Mouse (Mus musculus) intestine, embryonic 16.5 days (tissue): ENCODE results near the gene Pgpep1l. TPM values are rescaled to one million over a fixed set of nuclear protein-coding genes. Genes with fewer than 3 reads are reported as not detected.

ENCODE experiments used
- ATAC-seq: fragments of 200-750 bp; cut with Nextera tagmentation; 2 replicates; pipeline ENCODE4 v1.8.0; 2017; ENCODE audit warnings: moderate TSS enrichment, moderate library complexity
- H3K27ac ChIP-seq: fragments of 300-500 bp; sonication (generic); 2 replicates; pipeline ENCODE4 v1.5.1; 2014; ENCODE audit warnings: mild to moderate bottlenecking, low read length
- H3K27me3 ChIP-seq: fragments of 300-500 bp; sonication (generic); replicated peaks from 2 replicates; pipeline ENCODE4 v1.6.1; 2014; ENCODE audit warnings: low read length, control low read depth, mixed read lengths; ENCODE audit not compliant: control insufficient read depth, insufficient read depth
- H3K36me3 ChIP-seq: fragments of 300-500 bp; sonication (generic); 2 replicates; pipeline ENCODE4 v1.6.1; 2014; ENCODE audit warnings: low read length, control low read depth; ENCODE audit not compliant: control insufficient read depth, insufficient read depth
- H3K4me1 ChIP-seq: fragments of 300-500 bp; sonication (generic); 2 replicates; pipeline ENCODE4 v1.6.1; 2014; ENCODE audit warnings: low read length, control low read depth, mixed read lengths; ENCODE audit not compliant: control insufficient read depth, insufficient read depth
- H3K4me2 ChIP-seq: fragments of 300-500 bp; sonication (generic); 2 replicates; pipeline ENCODE4 v1.6.1; 2014; ENCODE audit warnings: low read depth, low read length, control low read depth
- H3K4me3 ChIP-seq: fragments of 300-500 bp; sonication (generic); 2 replicates; pipeline ENCODE4 v1.5.1; 2014; ENCODE audit warnings: mild to moderate bottlenecking, low read length
- H3K9ac ChIP-seq: fragments of 300-500 bp; sonication (generic); 2 replicates; pipeline ENCODE4 v1.6.1; 2014; ENCODE audit warnings: low read depth, low read length
- H3K9me3 ChIP-seq: fragments of 300-500 bp; sonication (generic); 2 replicates; pipeline ENCODE4 v1.6.1; 2016; ENCODE audit warnings: low read length, control low read depth; ENCODE audit not compliant: control insufficient read depth
- WGBS: fragments of 180-500 bp; shearing (Covaris S2); extraction: QIAGEN DNeasy Blood & Tissue Kit; methylation state at CpG from one replicate; pipeline ENCODE4 v1.1.7; 2014; 5-methylcytosine and 5-hydroxymethylcytosine counted together
- polyA plus RNA-seq: library from polyadenylated mRNA; unstranded; fragments of >200 nt; fragmentation: Nextera tagmentation; extraction: Ambion mirVana; gene quantifications from 2 replicates; pipeline ENCODE4 v1.2.1, GENCODE M21; 2015

Pgpep1l gene
- polyA plus RNA-seq, 1 experiment from 2014 or later, result not detected

DNA sequence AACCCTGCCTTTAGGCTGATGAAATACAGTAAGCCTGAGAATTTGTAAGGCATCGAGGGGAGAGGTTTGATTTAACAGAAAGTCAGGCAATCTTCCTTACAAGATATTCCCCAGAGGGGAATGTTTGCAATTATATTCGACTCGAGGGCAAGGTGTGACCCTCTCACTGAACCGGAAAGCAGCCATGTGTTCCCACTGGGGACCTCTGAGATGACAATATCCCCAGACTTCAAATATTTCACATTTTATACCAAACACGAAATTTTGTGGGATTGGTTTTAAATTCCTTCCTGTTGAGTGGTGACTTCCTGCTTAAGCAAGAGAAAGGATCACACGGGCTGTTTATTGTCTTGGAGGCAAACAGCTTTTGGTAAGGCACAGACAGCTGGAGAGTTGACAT lies 2.7 kb upstream of the Pgpep1l start:
- Histone ChIP-seq H3K4me1 (peaks cover 3% of the 10 kb centered on the region), H3K36me3 (no peaks in the 10 kb centered on the region), H3K27me3 (peaks cover 8% of the 10 kb centered on the region; the same call in 1 of the 2 replicates), H3K4me3 (no peak overlapping the region), H3K4me2 (no peak overlapping the region), H3K27ac (no peak overlapping the region), H3K9ac (no peak overlapping the region), H3K9me3 (no peaks in the 10 kb centered on the region)
- ATAC-seq, result no peak
- 24% methylated on average over 6 of the region's 6 CpGs for WGBS

DNA sequence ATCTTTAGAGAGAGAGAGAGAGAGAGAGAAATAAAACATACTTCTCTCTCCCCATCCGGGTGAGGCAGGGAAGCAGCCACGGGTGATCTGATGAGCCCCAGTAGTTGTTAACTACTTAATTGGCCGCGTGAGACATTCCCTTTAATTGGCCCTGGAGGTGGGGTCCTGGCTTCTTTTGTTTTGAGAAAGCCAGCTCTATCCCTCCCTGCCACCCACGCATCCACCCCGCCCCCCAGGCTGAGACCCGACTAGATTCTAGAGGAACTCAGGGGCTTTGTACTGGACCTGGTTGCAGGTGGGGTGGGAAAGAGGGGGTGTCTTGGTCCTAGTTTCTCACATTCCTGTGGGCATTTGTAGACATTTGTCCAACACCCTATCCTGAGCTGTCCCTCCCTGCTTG lies 1.4 kb upstream of the Pgpep1l start:
- H3K9me3 ChIP-seq, result no peaks in the 10 kb centered on the region
- H3K4me3 ChIP-seq, result no peak overlapping the region
- no peak overlapping the region for H3K27ac ChIP-seq
- no peak overlapping the region for H3K4me2 ChIP-seq
- 32% methylated on average over 7 of the region's 7 CpGs for WGBS
- peaks cover 8% of the 10 kb centered on the region; the same call in 1 of the 2 replicates for H3K27me3 ChIP-seq
- H3K9ac ChIP-seq, result no peak overlapping the region
- H3K36me3 ChIP-seq, result no peaks in the 10 kb centered on the region
- peaks cover 3% of the 10 kb centered on the region for H3K4me1 ChIP-seq
- ATAC-seq, result no peak

- Histone ChIP-seq H3K9ac (no peak overlapping the region), H3K4me2 (peak overlapping the region; percentile 59), H3K27ac (no peak overlapping the region), H3K36me3 (no peaks in the 10 kb centered on the region), H3K9me3 (no peaks in the 10 kb centered on the region), H3K4me3 (peak overlapping the region; percentile 34), H3K27me3 (peaks cover 8% of the 10 kb centered on the region; the same call in 1 of the 2 replicates), H3K4me1 (peaks cover 3% of the 10 kb centered on the region)
- peak; percentile 48; the same call in 1 of the 2 replicates for ATAC-seq
- 10% methylated on average over 14 of the region's 14 CpGs for WGBS
These were observed 498 bp upstream of the Pgpep1l start for GRCm38 (mm10) chr7:68264531-68264930.

GRCm38 (mm10) chr7:68263346-68264027 lies 546 bp downstream of the Pgpep1l start:
- Histone ChIP-seq H3K36me3 (no peaks in the 10 kb centered on the region), H3K4me2 (peak overlapping the region; percentile 59), H3K4me3 (peak overlapping the region; percentile 34), H3K27ac (no peak overlapping the region), H3K4me1 (peaks cover 3% of the 10 kb centered on the region), H3K9ac (no peak overlapping the region), H3K9me3 (no peaks in the 10 kb centered on the region), H3K27me3 (peaks cover 8% of the 10 kb centered on the region; the same call in 1 of the 2 replicates)
- ATAC-seq, result no peak
- WGBS, result 63% methylated on average over 8 of the region's 8 CpGs

DNA sequence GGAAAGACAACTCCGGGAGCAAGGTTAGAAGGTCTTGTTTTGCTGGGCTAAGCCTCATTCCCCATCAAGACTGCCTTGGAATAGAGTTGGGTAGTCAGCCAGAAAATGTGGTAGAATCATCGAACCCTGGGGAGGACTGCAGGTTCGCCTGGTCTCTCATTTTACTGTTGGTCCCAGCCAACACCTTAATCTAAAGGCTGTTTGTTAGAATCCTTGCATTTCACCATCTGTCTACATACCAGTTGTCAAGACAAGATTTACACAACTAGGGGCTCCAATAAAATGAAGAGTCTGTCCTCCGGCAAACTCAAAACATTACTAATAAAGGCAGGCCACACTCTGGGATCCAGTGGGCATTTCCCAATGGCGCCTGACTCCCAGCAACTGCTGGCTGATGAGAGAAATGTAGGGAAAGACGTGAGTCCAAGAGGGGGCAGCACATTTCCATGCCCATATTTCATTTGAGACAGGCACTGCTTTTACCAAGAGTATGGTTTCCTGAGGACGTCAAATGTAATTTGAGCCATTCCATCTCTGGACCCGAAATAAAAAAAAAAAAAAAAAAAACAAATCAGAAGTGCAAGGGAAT lies 1.3 kb downstream of the Pgpep1l start:
- ATAC-seq, result no peak
- Histone ChIP-seq H3K27ac (no peak overlapping the region), H3K4me1 (peaks cover 8% of the 10 kb centered on the region), H3K4me2 (no peak overlapping the region), H3K4me3 (no peak overlapping the region), H3K9me3 (no peaks in the 10 kb centered on the region), H3K27me3 (peaks cover 8% of the 10 kb centered on the region; the same call in 1 of the 2 replicates), H3K36me3 (no peaks in the 10 kb centered on the region), H3K9ac (no peak overlapping the region)
- WGBS, result 42% methylated on average over 8 of the region's 8 CpGs

DNA sequence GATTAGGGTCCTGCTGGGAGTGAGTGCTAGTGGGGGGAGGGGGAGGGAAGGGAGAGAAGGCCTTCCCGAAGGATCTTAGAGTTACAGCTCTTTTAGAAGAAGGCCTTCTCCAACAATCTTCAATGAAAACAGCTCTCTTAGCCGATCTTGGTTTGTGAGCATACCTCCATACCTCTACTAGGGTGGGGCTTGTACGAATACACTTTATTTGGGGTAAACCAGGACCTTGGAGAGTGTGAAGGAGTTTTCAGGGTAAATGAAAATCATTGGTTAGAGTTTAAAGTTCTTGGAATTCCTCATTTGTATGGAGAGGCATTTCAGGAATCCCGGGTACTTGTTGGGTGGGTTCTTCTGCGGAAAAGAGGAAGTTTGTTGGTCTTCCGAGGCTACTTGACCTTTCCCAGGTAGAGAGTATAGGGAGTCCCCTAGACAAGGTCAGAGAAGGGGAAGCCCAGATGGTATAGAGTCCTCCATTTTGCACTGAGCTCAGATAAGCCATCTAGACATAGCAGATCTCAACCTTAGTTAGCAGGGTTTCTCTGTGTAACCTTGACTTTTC lies 4.4 kb downstream of the Pgpep1l start:
- H3K4me2 ChIP-seq, result no peak overlapping the region
- 57% methylated on average over 6 of the region's 6 CpGs for WGBS

DNA sequence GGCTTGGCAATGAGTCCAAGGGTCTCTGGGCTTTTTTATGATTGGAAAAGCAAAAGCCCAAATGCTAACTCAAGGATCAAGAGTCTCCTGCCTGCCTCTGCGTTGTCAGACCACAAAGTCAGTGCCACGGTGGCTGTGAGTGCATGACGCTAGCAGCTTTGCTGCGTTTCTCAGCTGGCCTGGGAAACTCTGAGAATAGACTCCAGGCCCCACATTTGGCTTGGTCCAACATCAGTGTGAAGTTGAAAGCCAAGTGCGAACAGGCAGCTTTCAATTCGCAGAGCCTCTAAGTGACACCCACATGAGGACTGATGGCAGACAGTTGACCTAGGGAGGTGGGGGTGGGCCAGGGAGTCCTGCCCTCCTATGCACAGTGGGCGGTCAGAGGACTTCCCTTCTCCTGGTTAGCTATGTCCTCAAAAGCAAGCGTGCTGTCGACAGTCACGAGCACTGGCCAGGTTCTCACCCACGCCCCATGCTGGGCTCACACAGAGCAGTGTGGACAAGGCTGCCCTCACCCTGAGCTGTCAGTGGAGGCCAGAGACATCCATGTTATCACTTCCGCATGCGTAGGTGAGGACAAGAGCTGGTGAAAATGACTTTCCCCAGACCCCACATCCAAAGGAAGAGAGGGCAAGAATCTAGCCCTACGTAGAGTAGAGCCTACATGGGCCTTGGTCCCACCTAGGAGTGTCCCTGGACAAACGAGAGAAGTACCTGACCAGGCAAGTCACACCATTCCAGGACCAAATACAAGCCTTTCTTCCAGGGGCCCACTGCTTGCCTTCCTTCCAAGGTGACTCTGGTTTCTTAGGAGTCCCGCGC lies 5.5 kb downstream of the Pgpep1l start:
- H3K36me3 ChIP-seq, result no peaks in the 10 kb centered on the region
- peaks cover 5% of the 10 kb centered on the region; the same call in 1 of the 2 replicates for H3K4me1 ChIP-seq
- no peak overlapping the region for H3K27ac ChIP-seq
- WGBS, result 75% methylated on average over 17 of the region's 17 CpGs
- no peak for ATAC-seq
- H3K9ac ChIP-seq, result no peak overlapping the region
- H3K27me3 ChIP-seq, result no peaks in the 10 kb centered on the region
- H3K9me3 ChIP-seq, result no peaks in the 10 kb centered on the region
- H3K4me2 ChIP-seq, result no peak overlapping the region
- no peak overlapping the region for H3K4me3 ChIP-seq

More for the DNA sequence above, 4.4 kb downstream of the Pgpep1l start:
- Histone ChIP-seq H3K4me1 (peaks cover 8% of the 10 kb centered on the region; the same call in 1 of the 2 replicates), H3K9me3 (no peaks in the 10 kb centered on the region), H3K9ac (no peak overlapping the region), H3K36me3 (no peaks in the 10 kb centered on the region), H3K27ac (no peak overlapping the region), H3K4me3 (no peak overlapping the region), H3K27me3 (peaks cover 2% of the 10 kb centered on the region; the same call in 1 of the 2 replicates)
- ATAC-seq, result no peak

DNA sequence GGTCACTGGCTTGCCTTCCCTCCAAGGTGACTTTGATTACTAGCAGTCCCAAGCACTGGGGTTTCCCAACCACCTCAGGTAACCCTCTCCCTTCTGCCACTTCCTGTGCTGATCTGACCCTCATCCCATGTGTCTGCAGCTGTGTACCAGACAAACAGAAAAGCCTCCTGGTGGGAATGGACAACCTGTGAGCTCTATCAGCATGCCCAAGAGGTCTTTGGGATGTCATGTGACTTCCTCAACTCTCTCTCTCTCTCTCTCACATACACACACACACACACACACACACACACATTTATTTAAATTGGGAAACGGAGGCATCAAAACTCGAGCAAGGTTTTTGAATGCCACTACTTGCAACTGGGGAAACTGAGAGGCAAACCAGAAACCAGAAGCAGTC lies 6.3 kb downstream of the Pgpep1l start:
- H3K9me3 ChIP-seq, result no peaks in the 10 kb centered on the region
- 41% methylated on average over 2 of the region's 2 CpGs for whole genome bisulfite sequencing
- H3K4me1 ChIP-seq, result peaks cover 5% of the 10 kb centered on the region; the same call in 1 of the 2 replicates
- no peak overlapping the region for H3K4me2 ChIP-seq
- H3K4me3 ChIP-seq, result no peak overlapping the region
- no peak overlapping the region for H3K27ac ChIP-seq
- H3K36me3 ChIP-seq, result no peaks in the 10 kb centered on the region
- no peak overlapping the region for H3K9ac ChIP-seq
- no peak for ATAC-seq
- no peaks in the 10 kb centered on the region for H3K27me3 ChIP-seq

GRCm38 (mm10) chr7:68250902-68251301 lies 13.1 kb downstream of the Pgpep1l start:
- Histone ChIP-seq H3K36me3 (no peaks in the 10 kb centered on the region), H3K27me3 (no peaks in the 10 kb centered on the region), H3K4me3 (no peak overlapping the region), H3K4me2 (no peak overlapping the region), H3K4me1 (no peaks in the 10 kb centered on the region), H3K27ac (no peak overlapping the region), H3K9me3 (peaks cover 4% of the 10 kb centered on the region; the same call in 1 of the 2 replicates), H3K9ac (no peak overlapping the region)
- 82% methylated on average over 3 of the region's 3 CpGs for WGBS
- no peak for ATAC-seq
